Mouse (Mus musculus): ENCODE data around the gene Snrpd3.

Snrpd3 gene

GRCm38 (mm10) chr10:75568851-75569250 is 51.5 kb downstream of the Snrpd3 start:
- DNase-seq = peak; percentile 51

GRCm38 (mm10) chr10:75570981-75571657 is 53.8 kb downstream of the Snrpd3 start:
- DNase-seq = peak; percentile 92

- DNase-seq = peak; percentile 37
These were observed 54.6 kb downstream of the Snrpd3 start for GRCm38 (mm10) chr10:75571937-75572336.

- DNase-seq = peak; percentile 94
These were observed 55.8 kb downstream of the Snrpd3 start for GRCm38 (mm10) chr10:75573181-75573580.

- peak; percentile 69 for DNase-seq
These were observed 56.6 kb downstream of the Snrpd3 start for GRCm38 (mm10) chr10:75573965-75574364.

- no peak for DNase-seq
These were observed 61.8 kb downstream of the Snrpd3 start for GRCm38 (mm10) chr10:75579129-75579528.

- peak; percentile 90 for DNase-seq
These were observed 68.7 kb downstream of the Snrpd3 start for GRCm38 (mm10) chr10:75585876-75586552.

- DNase-seq = no peak
These were observed 69.2 kb downstream of the Snrpd3 start for GRCm38 (mm10) chr10:75586553-75586879.

Data from kidney, adult 9 months (tissue).